Mouse (Mus musculus): ENCODE data around the gene Gm8914. TPM values are rescaled to one million over a fixed set of nuclear protein-coding genes. Genes with fewer than 3 reads are reported as not detected.

The Gm8914 gene
- polyA plus RNA-seq (2012; rRNA removed): not detected in 2 replicates

DNA sequence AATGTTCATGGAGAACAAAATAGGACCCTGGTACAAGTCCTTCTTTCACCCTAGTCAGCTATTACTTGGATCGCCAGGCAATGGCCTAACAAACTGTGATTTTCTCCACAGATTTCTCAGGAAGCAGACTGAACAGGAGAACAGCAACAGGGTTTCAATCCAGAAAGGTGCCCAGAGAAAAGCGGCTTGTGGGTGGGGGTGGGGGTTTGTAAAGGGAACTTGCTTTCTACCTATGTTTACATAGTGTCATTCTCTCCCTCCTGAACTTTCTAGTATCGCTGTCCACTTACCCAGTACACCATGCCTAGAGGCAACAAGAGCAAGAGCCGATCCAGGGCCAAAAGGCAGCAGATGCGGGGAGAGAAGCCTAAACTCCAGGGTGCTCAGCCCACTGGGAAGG lies at the start of gene Gm8914:
Gene Gm8914 (plus strand): TSS at position 301 of the 400 bp plus-strand sequence.

Other genes starting within 250 kb of the Gm8914 start
- not detected in 2 replicates for gene Mageb2, start 148.4 kb upstream of the Gm8914 start, polyA plus RNA-seq (2012; rRNA removed)
- gene Gm5072, start 87.6 kb upstream of the Gm8914 start, polyA plus RNA-seq (2012; rRNA removed): not detected in 2 replicates
- not detected in 2 replicates for gene 1700084M14Rik, start 95.8 kb downstream of the Gm8914 start, polyA plus RNA-seq (2012; rRNA removed)
- gene Gm14781, start 152.1 kb downstream of the Gm8914 start, polyA plus RNA-seq (2012; rRNA removed): not detected in 2 replicates

Data from central nervous system, embryonic 18 days (tissue).